Mouse (Mus musculus): ENCODE measurements around the gene Nebl.

Gene Nebl

DNA sequence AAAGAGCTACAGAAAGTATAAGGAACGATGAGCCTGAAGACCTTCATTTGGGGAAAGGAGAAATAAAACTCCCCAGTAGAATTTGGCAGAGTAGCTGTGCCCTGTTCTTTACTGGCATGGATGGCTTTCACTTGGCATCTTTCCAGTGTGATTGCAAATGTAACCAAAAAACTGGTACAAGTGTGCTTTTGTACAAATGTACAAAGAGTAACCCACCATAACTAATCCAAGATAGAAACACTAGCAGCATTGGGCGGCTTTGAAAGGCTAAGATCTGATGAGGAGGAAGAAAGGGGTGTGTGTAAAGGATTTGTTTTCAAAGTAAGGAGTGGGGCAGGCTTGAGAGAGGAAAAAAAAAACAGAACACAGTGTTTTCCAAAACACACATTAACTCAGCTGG, 21.2 kb downstream of the Nebl start:
- DNase-seq (ENCODE audit: low spot score): no peak

DNA sequence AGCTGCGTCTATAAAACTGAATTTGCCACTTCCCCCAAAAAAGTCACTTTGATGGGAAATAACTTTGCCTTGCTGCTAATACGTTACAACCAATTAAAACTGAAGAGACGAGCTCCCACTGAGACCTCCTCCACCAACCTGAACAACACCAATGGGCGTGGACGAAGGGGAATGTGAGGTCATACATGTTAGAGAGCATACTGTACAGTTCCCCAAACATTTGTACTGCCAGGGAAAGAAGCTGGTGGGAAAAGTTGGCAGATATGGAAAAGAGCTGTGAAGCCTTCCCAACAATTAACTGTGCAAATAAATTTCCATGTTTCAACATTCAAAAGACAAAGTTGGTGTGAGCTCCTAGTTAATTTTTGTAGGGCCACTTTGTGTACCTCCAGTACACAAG, 25.3 kb downstream of the Nebl start:
- DNase-seq (ENCODE audit: low spot score): no peak

DNA sequence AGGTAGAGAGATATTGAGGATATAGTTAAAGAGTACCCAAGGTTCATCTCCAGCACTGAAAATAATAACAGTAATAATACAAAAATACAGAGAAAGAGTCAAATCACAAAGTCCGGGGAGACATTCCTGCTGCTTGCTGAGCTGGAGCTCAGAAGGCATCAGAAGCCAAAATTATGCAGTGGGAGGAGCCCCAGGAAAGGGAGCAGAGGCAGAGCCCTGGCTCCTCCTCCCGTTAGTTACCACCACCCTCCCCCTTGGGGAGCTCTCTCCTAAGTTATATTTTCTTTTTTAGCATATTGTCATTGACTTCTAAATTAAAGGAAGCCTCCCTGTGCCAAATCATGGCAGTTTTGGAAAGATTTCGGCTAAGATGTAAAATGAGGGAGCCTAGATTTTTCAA, 25.8 kb downstream of the Nebl start:
- DNase-seq (ENCODE audit: low spot score): no peak

DNA sequence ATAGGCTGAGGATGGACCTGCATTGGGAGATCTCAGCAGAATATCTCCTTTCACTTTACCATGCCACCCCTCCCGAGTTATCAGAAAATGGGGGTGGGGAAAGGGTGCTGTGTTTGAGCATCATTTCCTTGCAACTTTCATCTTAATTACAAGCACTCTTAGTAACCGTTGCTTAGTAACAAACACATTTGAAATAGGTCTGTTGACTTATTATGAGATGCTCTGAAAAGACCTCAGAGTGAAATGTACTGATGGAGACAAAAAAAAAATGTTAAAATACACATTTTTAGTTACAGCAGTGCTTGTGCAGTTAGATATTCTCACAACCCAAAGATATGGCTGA, 28.1 kb downstream of the Nebl start:
- no peak for DNase-seq (ENCODE audit: low spot score)

DNA sequence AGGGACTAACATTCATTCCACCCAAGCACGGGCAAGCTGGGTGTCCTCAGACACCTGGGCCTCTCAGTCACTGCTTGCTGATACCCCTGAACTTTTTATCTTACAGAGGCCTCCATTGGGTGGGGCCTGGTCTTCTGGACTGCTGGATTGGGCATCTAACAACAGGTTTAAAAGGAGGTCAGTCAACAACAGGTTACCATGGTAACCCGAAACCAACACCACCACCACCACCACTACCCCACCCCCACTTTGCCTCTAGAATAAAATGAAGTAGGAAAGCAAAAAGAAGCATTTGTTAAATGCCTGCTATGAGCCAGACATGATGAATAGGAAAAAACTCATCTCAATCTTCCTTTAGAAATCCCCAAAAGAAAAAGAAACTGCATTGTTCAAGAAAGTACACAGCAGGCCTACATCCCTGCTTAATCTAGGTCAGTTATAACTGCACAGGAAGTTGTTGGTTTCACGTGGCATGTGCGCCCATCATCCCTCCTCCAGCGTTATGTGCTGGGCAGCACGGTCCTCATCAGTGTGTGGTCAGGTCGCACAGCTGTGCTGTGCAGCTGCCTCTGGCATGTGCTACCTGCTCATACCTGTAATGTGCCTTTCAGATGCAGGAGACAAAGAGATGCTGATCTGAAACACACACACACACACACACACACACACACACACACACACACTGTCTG, 28.6 kb downstream of the Nebl start:
- no peak for DNase-seq (ENCODE audit: low spot score)

DNA sequence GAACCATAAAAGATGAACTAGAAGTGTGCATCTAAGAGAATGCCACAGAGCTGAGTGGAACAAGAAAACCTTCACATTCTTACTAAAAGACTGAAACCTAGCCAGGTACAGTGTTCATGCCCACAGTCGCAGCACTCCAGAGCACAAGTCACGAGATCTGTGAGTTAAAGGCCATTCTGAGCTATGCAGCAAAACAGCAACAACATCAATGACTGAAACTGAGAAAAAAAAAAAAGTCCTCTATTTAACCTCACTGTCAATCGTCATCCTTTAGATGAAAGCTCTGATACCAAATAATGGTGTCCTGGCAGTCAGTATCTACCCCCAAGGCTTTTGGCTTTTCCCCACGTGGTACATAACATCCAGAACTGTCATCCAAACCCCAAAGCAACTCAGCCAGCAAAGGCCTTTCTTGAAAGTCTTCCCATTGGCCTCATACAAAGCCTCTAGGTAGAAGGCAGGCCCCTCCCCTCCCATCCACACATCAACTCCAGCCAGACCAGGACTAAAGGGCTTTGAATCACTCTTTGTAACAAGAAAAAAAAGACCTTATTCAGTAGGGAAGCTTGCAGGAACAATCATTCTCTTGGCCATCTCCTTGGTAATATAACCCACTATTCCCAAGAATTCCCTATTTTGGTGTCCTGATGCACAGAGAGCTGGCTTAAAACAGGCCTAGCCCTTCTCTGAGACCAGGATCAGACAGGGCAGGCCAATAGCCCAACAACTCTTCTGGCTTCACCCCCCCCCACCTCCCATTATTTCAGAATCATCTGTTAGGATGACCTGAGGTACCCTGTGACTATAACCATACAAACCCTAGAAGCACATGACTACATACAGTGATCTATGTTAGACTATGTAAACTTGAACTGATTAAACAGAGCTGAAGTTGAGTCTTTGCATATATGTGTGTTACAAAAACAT, 32.8 kb downstream of the Nebl start:
- DNase-seq (ENCODE audit: low spot score): no peak

DNA sequence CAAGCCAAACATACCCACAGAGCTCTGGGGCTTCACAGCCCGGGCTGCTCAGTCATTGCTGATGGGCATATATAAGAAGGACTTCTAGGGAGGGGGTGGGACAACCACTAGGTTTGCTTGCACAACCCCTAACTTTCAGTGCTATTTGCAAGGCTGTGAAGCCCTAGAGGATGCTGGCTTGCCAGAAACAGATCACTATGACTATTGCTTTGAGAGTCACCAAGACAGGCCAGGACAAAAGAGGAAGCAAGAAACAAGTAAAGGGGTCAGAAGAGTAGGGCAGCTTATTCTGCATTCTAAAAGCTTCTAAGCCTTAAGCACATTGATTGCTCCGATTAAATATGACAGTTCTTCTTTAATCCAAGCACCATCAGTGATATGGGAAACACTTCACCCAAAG, 38.3 kb downstream of the Nebl start:
- no peak for DNase-seq (ENCODE audit: low spot score)

DNA sequence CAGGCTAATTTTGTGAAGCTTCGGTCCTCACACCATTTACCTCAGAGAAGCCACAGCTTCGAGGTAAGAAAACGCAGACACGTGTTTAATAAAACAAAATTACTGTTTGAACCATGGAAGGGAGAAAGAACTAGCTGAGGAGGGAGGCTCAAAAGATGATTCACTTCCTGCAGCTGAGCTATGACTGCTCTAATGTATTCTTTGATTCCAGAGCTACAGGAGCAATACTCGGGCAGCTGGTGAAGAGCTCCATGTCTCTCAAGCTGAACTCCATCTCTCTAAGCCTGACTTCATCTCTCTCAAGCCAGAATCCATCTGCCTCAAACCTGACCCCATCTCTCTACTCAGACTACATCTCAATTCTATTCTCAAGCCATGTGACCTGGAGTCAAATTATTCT, 41.0 kb downstream of the Nebl start:
- no peak for DNase-seq (ENCODE audit: low spot score)

DNA sequence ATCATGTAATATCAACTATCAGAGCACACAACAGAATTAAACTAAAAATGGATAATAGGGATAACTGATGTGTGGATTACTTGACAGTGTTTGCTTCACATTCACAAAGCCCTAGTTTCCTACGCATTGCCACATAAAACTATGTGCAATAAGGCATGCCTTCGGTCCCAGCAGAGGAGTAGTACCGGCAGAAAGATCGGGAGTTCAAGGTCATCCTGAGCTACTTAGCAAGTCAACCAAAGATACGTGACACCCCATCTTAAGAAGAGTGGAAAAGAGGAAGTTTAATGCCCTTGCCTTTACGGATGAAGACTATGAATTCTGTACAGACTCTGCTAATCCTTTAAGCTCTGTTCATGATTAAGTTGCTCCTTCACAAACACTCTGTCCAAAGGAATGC, 44.1 kb downstream of the Nebl start:
- DNase-seq (ENCODE audit: low spot score): no peak

DNA sequence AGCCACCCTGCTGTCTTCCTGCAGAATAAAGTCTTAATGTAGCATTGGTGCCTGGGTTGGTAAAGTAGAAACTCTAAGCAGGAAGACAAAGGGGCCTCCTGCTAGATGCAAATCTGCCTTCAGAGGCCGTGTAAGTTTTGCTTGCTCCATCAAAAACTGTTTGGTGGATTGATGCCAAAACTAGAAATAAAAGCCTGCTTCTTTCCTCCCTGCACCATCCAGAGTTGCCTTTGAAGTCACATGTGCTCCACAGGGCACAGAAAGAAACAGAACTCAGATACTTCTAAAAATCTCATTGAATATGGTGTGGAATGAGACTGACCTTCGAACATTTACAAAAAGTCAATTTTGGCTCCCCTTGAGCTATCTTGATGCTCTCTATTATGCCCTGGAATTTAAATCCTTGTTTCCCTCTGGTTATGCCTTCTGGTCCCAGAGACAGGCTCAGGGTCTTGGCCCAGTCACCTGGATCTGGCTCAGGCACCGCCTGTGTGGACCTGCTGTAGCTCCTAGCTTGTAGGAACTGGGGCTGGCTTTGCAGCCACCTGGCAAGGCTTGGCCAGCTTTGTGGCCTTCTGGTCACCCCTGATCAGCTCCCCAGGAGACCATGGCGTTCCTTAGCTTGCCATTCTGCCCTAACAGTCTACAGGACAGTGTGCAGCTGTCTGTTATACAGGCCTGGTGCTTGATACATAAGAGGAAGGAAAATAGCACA, 47.8 kb downstream of the Nebl start:
- DNase-seq (ENCODE audit: low spot score): no peak

DNA sequence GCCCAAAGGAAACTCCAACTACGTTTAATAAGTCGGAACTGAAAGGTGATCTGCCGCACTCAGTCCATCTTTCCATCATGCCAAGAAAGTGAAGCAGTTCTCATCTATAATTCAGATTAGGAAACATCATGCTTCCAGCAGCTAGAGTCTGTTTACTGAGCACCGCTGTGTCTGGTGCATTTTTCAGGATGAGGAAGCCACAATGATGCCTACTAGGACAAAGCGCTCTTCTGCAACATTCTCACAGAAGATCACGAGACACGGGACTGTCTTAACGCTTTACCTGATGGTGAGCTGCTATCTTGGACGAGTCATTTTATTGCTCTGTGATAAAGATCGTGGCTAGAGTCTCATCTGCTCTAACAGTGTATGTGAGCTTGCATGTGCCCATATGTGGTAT, 59.1 kb downstream of the Nebl start:
- DNase-seq (ENCODE audit: low spot score): no peak

DNA sequence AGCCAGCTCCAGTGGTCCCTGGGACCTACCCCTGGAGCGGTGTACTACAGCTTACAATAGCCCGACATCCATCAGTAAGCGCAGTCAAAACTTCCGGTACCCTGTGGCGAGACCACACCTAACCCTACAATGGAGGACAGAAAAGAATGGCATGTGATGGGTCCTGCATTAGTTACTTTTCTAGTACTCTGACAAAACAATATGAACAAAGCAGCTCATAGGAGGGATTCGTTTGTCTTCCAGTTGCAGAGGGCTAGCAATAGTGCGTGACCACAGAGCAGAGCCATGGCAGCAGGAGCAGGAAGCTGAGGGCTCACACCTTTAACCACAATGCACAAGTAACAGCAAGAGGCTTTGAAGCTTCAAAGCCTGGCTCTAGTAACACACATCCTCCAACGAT, 59.7 kb downstream of the Nebl start:
- no peak for DNase-seq (ENCODE audit: low spot score)

DNA sequence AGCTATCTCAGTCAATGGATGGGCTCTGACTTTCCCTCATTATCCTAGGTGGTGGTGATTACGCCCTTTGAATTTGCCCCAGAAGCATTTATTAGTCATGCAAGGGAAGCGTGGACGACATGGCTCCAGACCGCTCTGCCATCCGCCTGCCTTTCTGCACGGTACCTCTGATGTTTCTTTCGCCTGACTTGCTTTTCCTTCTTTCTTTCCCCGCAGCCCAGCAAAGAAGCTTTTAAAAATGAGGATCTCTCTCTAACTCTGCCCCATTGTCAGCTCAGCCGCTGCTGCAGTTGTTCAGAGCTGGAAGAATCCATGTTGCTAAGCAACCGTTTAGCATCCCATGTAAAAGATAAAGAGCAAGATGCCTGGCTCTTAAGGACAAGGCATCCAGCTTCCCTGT, 61.3 kb downstream of the Nebl start:
- peak; percentile 42 for DNase-seq (ENCODE audit: low spot score)

DNA sequence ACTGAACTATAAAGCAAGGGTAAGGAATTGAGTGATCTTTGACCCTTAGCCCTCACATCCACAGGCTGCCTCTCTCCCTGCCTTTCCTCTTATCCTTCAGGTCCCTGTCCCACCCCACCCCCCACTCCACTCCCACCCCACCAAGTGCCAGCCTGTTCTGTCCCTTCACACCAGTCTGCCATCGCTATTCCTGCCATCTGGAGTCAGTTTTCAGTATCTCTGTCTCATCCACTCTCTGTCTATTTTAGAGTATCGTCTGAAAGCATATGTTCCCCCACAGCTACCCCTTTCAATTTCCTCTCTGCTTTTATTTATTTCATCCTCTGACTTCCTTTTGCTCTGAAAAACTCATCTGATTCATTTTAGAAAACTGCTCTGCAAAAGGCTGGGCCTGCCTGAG, 62.3 kb downstream of the Nebl start:
- no peak for DNase-seq (ENCODE audit: low spot score)

DNA sequence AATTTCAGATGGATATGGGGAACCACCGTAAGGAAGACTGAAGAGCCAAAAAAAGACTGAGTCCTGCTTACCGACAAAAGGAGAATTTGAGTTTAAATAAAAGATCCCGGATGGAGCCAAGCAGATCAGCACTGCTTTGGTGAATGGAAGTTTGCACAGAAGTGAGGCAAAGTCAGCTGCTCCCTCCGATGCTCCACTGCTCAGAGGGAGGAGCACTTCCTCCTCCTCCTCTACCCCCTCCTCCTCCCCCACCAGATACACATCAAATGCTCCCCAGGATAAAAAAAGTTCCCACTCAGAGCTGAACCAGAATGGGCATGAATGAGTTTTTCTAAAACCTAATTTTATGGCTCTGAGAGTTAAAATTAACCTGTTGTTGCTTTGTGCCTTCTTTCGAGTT, 73.1 kb downstream of the Nebl start:
- no peak for DNase-seq (ENCODE audit: low spot score)

DNA sequence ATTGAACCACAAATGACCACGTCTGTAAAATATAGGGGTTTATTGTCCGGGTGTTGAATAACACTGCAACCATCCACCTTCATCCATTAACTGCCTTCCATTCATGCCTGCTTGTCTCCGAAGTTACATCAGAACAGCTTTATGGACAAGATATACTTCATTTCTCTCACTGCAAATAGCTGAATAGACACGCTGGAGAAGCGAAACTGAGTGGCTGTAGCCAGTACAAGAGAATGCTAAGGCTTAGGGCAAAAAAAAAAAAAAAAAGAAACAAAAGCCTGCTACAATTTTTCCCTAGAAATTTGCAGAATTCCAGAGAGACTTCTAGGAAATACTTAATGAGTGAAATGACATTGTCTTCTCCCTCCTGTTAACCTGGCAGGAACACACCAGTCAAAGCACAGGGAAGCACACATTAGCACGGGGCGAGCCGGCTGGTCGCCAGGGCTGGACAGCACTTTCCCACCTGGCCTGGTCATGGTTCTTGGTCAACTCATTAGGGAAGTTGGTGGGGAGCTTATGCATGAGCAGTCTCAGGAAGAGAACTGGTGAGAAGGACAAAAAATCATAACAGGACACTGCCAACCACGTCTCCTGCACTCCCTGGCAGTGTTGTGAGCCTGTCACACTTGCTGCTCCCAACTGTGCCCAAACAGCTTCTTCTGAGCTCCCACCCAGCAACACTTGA, 81.0 kb downstream of the Nebl start:
- no peak for DNase-seq (ENCODE audit: low spot score)

DNA sequence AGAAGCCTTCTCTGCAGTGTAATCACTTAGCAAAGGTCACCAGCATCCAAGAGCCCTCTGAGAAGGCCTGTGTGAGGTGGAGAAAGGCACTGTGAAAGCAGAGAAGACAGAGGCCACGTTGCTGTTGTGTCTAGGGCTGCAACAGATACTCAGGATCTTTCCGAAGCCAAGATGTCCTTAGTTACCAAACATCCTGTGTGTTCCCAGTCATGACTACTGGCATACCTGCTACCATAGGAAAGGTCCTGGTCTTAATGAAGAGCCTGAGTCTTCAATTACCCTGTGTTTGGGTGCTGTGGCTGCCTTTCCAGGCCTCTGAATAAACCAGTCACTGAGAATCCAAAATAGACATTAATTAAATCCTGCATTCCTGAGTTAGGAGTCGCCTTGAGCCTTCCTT, 81.5 kb downstream of the Nebl start:
- DNase-seq (ENCODE audit: low spot score): no peak

DNA sequence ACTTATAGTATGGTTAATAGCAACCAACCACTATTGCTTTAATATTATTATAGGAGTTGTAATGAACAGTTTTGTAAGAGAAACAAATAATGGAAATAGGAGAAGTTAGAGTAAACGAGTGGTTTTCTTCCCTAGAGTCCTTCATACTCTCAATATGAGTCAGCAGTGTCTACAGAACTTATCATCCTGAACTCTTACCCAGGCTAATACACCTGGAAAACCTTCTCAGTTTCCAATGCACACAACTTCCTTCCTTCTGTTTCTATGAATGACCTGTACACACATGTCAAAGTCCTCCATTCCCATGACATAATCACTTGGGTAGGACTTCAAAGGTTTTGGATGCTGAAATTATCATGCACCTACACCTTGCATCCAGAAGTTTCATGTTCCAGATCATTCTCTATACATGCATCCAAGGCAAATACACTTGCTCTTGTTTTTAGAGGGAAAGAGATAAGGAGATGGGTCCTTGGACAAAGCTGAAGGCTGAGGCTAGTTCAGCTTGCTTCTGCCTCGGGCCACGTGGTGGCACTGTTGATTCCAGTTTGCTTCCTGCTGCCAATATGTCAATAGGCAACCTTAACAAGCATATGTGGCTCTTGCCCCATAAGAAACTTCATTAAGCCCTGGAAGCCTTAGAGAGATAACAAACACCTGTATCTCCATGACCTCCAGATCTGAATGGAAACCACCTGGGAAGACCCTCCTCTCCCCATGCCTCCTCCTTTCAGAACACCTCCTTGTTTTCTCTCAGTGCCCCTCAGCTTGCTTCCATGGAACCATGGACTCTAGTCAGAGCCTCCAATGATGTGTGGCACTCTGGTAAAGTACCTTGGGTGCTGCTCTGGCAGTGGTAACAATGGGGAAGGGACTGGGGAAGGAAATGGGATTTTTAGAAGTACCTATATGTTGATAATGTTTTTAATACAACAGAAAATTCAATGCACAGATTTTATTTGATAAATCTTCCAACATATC, 86.7 kb downstream of the Nebl start:
- peak; percentile 21 for DNase-seq (ENCODE audit: low spot score)

DNA sequence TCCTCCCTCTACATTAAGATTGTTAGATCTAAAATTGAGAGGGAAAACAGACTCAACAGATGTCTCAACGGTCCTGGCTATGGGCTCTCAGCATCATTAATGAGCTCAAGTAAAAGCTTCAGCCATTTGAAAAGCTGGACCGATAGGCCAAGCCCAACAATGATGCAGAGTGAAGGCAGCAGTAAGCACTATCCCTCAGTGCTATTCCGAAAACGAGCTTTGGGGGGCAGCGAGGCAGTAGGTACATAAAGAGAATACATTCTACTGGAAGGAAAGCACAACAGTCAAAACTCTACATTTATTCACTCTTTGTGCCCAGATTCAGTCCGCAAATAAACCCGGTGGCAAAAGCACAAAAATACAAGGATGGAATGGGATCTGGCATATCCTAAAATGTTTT, 87.4 kb downstream of the Nebl start:
- DNase-seq (ENCODE audit: low spot score): no peak

DNA sequence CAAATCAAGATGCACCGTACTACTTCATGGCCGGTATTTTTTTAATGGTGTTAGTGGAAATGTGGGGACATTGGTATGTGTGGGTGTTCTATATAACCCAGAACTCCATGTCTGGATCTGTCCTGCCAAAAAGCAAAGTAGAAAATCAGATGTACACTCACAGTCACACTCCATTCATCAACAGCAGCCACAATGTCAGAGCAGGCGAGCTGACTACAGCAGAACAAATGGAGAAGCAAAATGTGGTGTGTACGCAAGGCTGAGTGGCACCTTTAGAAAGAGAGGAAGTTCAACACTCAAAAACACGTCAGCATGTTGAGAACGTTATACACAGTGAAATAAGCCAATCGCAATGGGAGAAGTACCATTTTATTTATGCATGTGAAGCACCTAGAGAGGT, 88.5 kb downstream of the Nebl start:
- no peak for DNase-seq (ENCODE audit: low spot score)

DNA sequence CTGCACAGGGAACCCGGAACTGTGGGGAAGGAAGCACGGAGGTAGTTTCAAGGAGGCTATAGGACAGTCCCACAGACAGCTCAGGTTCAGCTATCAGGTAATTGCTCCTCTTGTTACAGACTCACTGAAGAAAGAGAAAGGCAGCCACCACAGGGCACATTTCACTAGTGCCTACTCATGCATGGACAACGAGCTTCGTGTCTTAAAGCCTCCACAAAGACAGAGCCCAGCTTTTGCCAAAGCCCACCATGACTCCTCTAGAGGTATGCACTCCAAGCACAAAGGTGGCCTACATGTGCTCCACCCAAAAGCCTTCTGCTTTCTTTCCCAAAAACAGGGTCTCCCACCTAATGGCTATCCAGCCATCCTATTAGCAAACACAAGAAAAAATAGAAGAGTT, 90.4 kb downstream of the Nebl start:
- DNase-seq (ENCODE audit: low spot score): no peak
